Mouse (Mus musculus) heart, adult 18-20 months (tissue): ENCODE measurements around the gene Arhgef1. TPM values are rescaled to one million over a fixed set of nuclear protein-coding genes. Genes with fewer than 3 reads are reported as not detected.

Source experiments
- microRNA-seq, 2 experiments: library from miRNA; unstranded; fragments of <30 nt; microRNA quantifications; one replicate each; pipeline ENCODE4 v1.2.0; 2022
- total RNA-seq, 2 experiments: library from RNA; stranded (reverse); gene quantifications; 2 replicates each; pipeline ENCODE4 v1.2.3; 2021

Arhgef1 gene
- total RNA-seq, 2 experiments from 2014 or later = 31.5 to 47.6 TPM

Small RNA genes within 50 kb of the gene (microRNA-seq; reads per million reads assigned to microRNA genes)
- 1.6 to 3.4 reads per million in 2 experiments for gene Mir7046

Other genes starting within 250 kb of the Arhgef1 start
- not detected for gene Tex101, start 226.2 kb upstream of the Arhgef1 start, total RNA-seq
- gene BC049730, start 193.7 kb upstream of the Arhgef1 start, total RNA-seq = not detected
- gene Gm4763, start 176.0 kb upstream of the Arhgef1 start, total RNA-seq = not detected
- gene Cd177, start 142.6 kb upstream of the Arhgef1 start, total RNA-seq = 1 to 10 TPM in 1 of 2 experiments, under 1 TPM in 1; 0.17 to 1.8 TPM
- gene Ceacam10, start 125.7 kb upstream of the Arhgef1 start, total RNA-seq = not detected
- not detected for gene Gm9844, start 40.7 kb upstream of the Arhgef1 start, total RNA-seq
- not detected for gene Lypd4, start 33.0 kb upstream of the Arhgef1 start, total RNA-seq
- gene Dmrtc2, start 32.9 kb upstream of the Arhgef1 start, total RNA-seq = not detected
- gene Rps19, start 18.5 kb upstream of the Arhgef1 start, total RNA-seq = 100 to 1,000 TPM; 548 to 623 TPM
- 10 to 100 TPM in 1 of 2 experiments, 1 to 10 TPM in 1; 1.3 to 12.7 TPM for gene Cd79a, start 5.5 kb upstream of the Arhgef1 start, total RNA-seq
- gene Gm4881, start 41.6 kb downstream of the Arhgef1 start, total RNA-seq = not detected
- 100 to 1,000 TPM; 337 to 347 TPM for gene Rabac1, start 69.8 kb downstream of the Arhgef1 start, total RNA-seq
- gene Atp1a3, start 103.0 kb downstream of the Arhgef1 start, total RNA-seq = 1 to 10 TPM in 1 of 2 experiments, under 1 TPM in 1; 0.77 to 1.4 TPM
- gene Grik5, start 169.4 kb downstream of the Arhgef1 start, total RNA-seq = 1 to 10 TPM; 3.9 to 4.4 TPM
- gene Zfp574, start 169.7 kb downstream of the Arhgef1 start, total RNA-seq = 1 to 10 TPM; 8.3 to 9.9 TPM